Mouse (Mus musculus) heart, embryonic 14.5 days (tissue): ENCODE data around the gene Olfr325. TPM values are rescaled to one million over a fixed set of nuclear protein-coding genes. Genes with fewer than 3 reads are reported as not detected.

Source experiments
- ATAC-seq: fragments of 200-750 bp; cut with Nextera tagmentation; 2 replicates; pipeline ENCODE4 v1.8.0; 2017; ENCODE audit warnings: low read depth, moderate TSS enrichment; ENCODE audit not compliant: insufficient number of reproducible peaks, insufficient read depth, low FRiP score
- H3K27ac ChIP-seq, 2 experiments: fragments of 200-500 bp in 1 of 2; fragments of 300-500 bp in 1 of 2; sonication (generic) in 1 of 2; replicated peaks in 1 of 2; 2 replicates each; pipeline ENCODE4 v1.5.1; 2012 to 2014; ENCODE audit warnings: low read depth in 2 of 2, low read length in 2 of 2, control low read depth in 1 of 2, mild to moderate bottlenecking in 1 of 2, mixed read lengths in 1 of 2; ENCODE audit not compliant: control insufficient read depth in 1 of 2, insufficient read depth in 1 of 2
- H3K27me3 ChIP-seq: fragments of 300-500 bp; sonication (generic); 2 replicates; pipeline ENCODE4 v1.6.1; 2014; ENCODE audit warnings: mild to moderate bottlenecking, low read length, control low read depth; ENCODE audit not compliant: control insufficient read depth, insufficient read depth
- H3K36me3 ChIP-seq: fragments of 300-500 bp; sonication (generic); 2 replicates; pipeline ENCODE4 v1.6.1; 2014; ENCODE audit warnings: mild to moderate bottlenecking, control low read depth, low read length, mixed read lengths; ENCODE audit not compliant: control insufficient read depth, insufficient read depth
- H3K4me1 ChIP-seq, 2 experiments: fragments of 200-500 bp in 1 of 2; fragments of 300-500 bp in 1 of 2; sonication (generic) in 1 of 2; 2 replicates each; pipeline ENCODE4 v1.6.1; 2012 to 2014; ENCODE audit warnings: low read length in 2 of 2, control low read depth in 1 of 2, mixed read lengths in 1 of 2; ENCODE audit not compliant: control insufficient read depth in 2 of 2, insufficient read depth in 2 of 2
- H3K4me2 ChIP-seq: fragments of 300-500 bp; sonication (generic); 2 replicates; pipeline ENCODE4 v1.6.1; 2014; ENCODE audit warnings: mild to moderate bottlenecking, low read length
- H3K4me3 ChIP-seq, 2 experiments: fragments of 200-500 bp in 1 of 2; fragments of 300-500 bp in 1 of 2; sonication (generic) in 1 of 2; 2 replicates each; pipeline ENCODE4 v1.5.1; 2012 to 2014; ENCODE audit warnings: low read length in 2 of 2, mild to moderate bottlenecking in 2 of 2, control low read depth in 1 of 2, low read depth in 1 of 2, moderate library complexity in 1 of 2; ENCODE audit not compliant: control insufficient read depth in 1 of 2, insufficient read depth in 1 of 2
- H3K9ac ChIP-seq: fragments of 300-500 bp; sonication (generic); 2 replicates; pipeline ENCODE4 v1.6.1; 2014; ENCODE audit warnings: mild to moderate bottlenecking, low read length
- H3K9me3 ChIP-seq: fragments of 300-500 bp; sonication (generic); 2 replicates; pipeline ENCODE4 v1.6.1; 2016; ENCODE audit warnings: low read length, control low read depth; ENCODE audit not compliant: control insufficient read depth
- WGBS: fragments of 180-500 bp; shearing (Covaris S2); extraction: QIAGEN DNeasy Blood & Tissue Kit; methylation state at CpG from one replicate; pipeline ENCODE4 v1.1.7; 2014; 5-methylcytosine and 5-hydroxymethylcytosine counted together
- polyA plus RNA-seq: library from polyadenylated mRNA; unstranded; fragments of >200 nt; fragmentation: Nextera tagmentation; extraction: Ambion mirVana; gene quantifications from 2 replicates; pipeline ENCODE4 v1.2.1, GENCODE M21; 2014

The Olfr325 gene
- polyA plus RNA-seq, 1 experiment from 2014 or later: not detected

GRCm38 (mm10) chr11:58594814-58595213, 17.3 kb downstream of the Olfr325 start, which contains the start of gene Olfr324:
TSS of gene Olfr324 (plus strand) at chr11:58595114.
- Histone ChIP-seq H3K4me2 (no peak within 1 kb of the TSS), H3K36me3 (no peaks in the 10 kb centered on the region), H3K27me3 (no peaks in the 10 kb centered on the region), H3K27ac (no peak within 1 kb of the TSS), H3K9me3 (no peaks in the 10 kb centered on the region), H3K4me1 (no peaks in the 10 kb centered on the region), H3K4me3 (no peak within 1 kb of the TSS), H3K9ac (no peak within 1 kb of the TSS)
- WGBS: 72% methylated on average over 6 of the region's 6 CpGs
- ATAC-seq: no peak

- Histone ChIP-seq H3K9ac (no peak overlapping the region), H3K36me3 (no peaks in the 10 kb centered on the region), H3K27ac (no peak overlapping the region), H3K4me1 (no peaks in the 10 kb centered on the region), H3K27me3 (no peaks in the 10 kb centered on the region), H3K4me2 (no peak overlapping the region), H3K4me3 (no peak overlapping the region), H3K9me3 (no peaks in the 10 kb centered on the region)
- 75% methylated on average over 13 of the region's 13 CpGs for WGBS
- no peak for ATAC-seq
Observed at GRCm38 (mm10) chr11:58597837-58598236, 20.3 kb downstream of the Olfr325 start.

GRCm38 (mm10) chr11:58602062-58602461, 24.5 kb downstream of the Olfr325 start:
- no peak overlapping the region for H3K4me2 ChIP-seq
- H3K9ac ChIP-seq: no peak overlapping the region
- ATAC-seq: no peak
- no peaks in the 10 kb centered on the region for H3K27me3 ChIP-seq
- H3K36me3 ChIP-seq: no peaks in the 10 kb centered on the region
- H3K27ac ChIP-seq: no peak overlapping the region
- H3K4me3 ChIP-seq: no peak overlapping the region
- no peaks in the 10 kb centered on the region for H3K4me1 ChIP-seq
- H3K9me3 ChIP-seq: no peaks in the 10 kb centered on the region

- Histone ChIP-seq H3K9ac (no peak overlapping the region), H3K4me3 (no peak overlapping the region), H3K27ac (no peak overlapping the region), H3K9me3 (no peaks in the 10 kb centered on the region), H3K4me1 (no peaks in the 10 kb centered on the region), H3K4me2 (no peak overlapping the region), H3K27me3 (no peaks in the 10 kb centered on the region), H3K36me3 (no peaks in the 10 kb centered on the region)
- 74% methylated on average over 6 of the region's 6 CpGs for WGBS
- ATAC-seq: no peak
Observed at GRCm38 (mm10) chr11:58602800-58603560, 25.4 kb downstream of the Olfr325 start.

- Histone ChIP-seq H3K27me3 (no peaks in the 10 kb centered on the region), H3K9me3 (no peaks in the 10 kb centered on the region), H3K4me1 (no peaks in the 10 kb centered on the region), H3K36me3 (no peaks in the 10 kb centered on the region), H3K9ac (no peak overlapping the region), H3K4me3 (no peak overlapping the region), H3K4me2 (no peak overlapping the region), H3K27ac (no peak overlapping the region)
- WGBS: 68% methylated on average over 2 of the region's 2 CpGs
- no peak for ATAC-seq
Observed at GRCm38 (mm10) chr11:58604688-58605087, 27.2 kb downstream of the Olfr325 start.

GRCm38 (mm10) chr11:58605228-58605627, 27.7 kb downstream of the Olfr325 start:
- Histone ChIP-seq H3K4me1 (no peaks in the 10 kb centered on the region), H3K27me3 (no peaks in the 10 kb centered on the region), H3K36me3 (no peaks in the 10 kb centered on the region), H3K4me3 (no peak overlapping the region), H3K9me3 (no peaks in the 10 kb centered on the region), H3K4me2 (no peak overlapping the region), H3K9ac (no peak overlapping the region), H3K27ac (no peak overlapping the region)
- ATAC-seq: no peak
- 32% methylated on average over 3 of the region's 3 CpGs for WGBS

- Histone ChIP-seq H3K27ac (no peak overlapping the region), H3K27me3 (no peaks in the 10 kb centered on the region), H3K4me2 (no peak overlapping the region), H3K36me3 (no peaks in the 10 kb centered on the region), H3K4me1 (no peaks in the 10 kb centered on the region), H3K4me3 (no peak overlapping the region), H3K9ac (no peak overlapping the region), H3K9me3 (no peaks in the 10 kb centered on the region)
- ATAC-seq: no peak
- 72% methylated on average over 12 of the region's 12 CpGs for WGBS
Observed at GRCm38 (mm10) chr11:58606177-58606919, 28.8 kb downstream of the Olfr325 start.
